Mouse (Mus musculus) megakaryocyte progenitor cell, adult 5-6 weeks (primary cell): Measurements from ENCODE around the gene Deaf1. TPM values are rescaled to one million over a fixed set of nuclear protein-coding genes. Genes with fewer than 3 reads are reported as not detected.
A peak's percentile ranks its signal among the peaks of the same experiment; 100 is the strongest.

Experiments used
- ATAC-seq: replicated peaks from 2 replicates; pipeline ENCODE4 v1.8.0; 2016; ENCODE audit warnings: mild to moderate bottlenecking, moderate TSS enrichment, inconsistent platforms; ENCODE audit not compliant: poor library complexity
- total RNA-seq, 2 experiments: library from RNA; stranded (forward) in 1 of 2; stranded (reverse) in 1 of 2; fragments of 157-497, 149-512 nt in 1 of 2; fragments of 200-1000 nt in 1 of 2; gene quantifications; 2 replicates each; pipeline versions ENCODE4 v1.2.3 to v1.2.4; 2015 to 2017

The Deaf1 gene
- total RNA-seq, 2 experiments from 2014 or later: 23.0 to 33.7 TPM

- no peak for ATAC-seq
Observed at GRCm38 (mm10) chr7:141299175-141299574, 28.3 kb downstream of the Deaf1 start.

- ATAC-seq: peak; percentile 67
Observed at GRCm38 (mm10) chr7:141297926-141298650, 29.4 kb downstream of the Deaf1 start.

- ATAC-seq: no peak
Observed at GRCm38 (mm10) chr7:141294479-141294878, 33.0 kb downstream of the Deaf1 start.

- ATAC-seq: peak; percentile 37
Observed at GRCm38 (mm10) chr7:141293852-141294471, 33.5 kb downstream of the Deaf1 start.

- ATAC-seq: no peak
Observed at GRCm38 (mm10) chr7:141292583-141293388, 34.7 kb downstream of the Deaf1 start.

GRCm38 (mm10) chr7:141291921-141292582 lies 35.4 kb downstream of the Deaf1 start, which contains the start of gene Drd4:
Gene Drd4 (plus strand): TSS chr7:141292006.
- no peak for ATAC-seq

- ATAC-seq: no peak
Observed at GRCm38 (mm10) chr7:141288042-141288441, 39.4 kb downstream of the Deaf1 start.

GRCm38 (mm10) chr7:141282756-141283155 lies 44.7 kb downstream of the Deaf1 start:
- ATAC-seq: no peak

GRCm38 (mm10) chr7:141281442-141281841 lies 46.0 kb downstream of the Deaf1 start:
- no peak for ATAC-seq

- ATAC-seq: peak; percentile 61
Observed at GRCm38 (mm10) chr7:141278766-141279590, 48.5 kb downstream of the Deaf1 start, which contains the start of gene Sct. Gene Sct (minus strand): TSS chr7:141279133.

- no peak for ATAC-seq
Observed at GRCm38 (mm10) chr7:141277701-141278678, 49.5 kb downstream of the Deaf1 start.

GRCm38 (mm10) chr7:141276546-141276945 lies 50.9 kb downstream of the Deaf1 start, which contains the start of gene Cdhr5:
Gene Cdhr5 (minus strand): TSS chr7:141276786.
- no peak for ATAC-seq

GRCm38 (mm10) chr7:141275356-141275755 lies 52.1 kb downstream of the Deaf1 start:
- no peak for ATAC-seq

GRCm38 (mm10) chr7:141270631-141271030 lies 56.9 kb downstream of the Deaf1 start:
- no peak for ATAC-seq

GRCm38 (mm10) chr7:141269273-141269545 lies 58.3 kb downstream of the Deaf1 start:
- no peak for ATAC-seq

GRCm38 (mm10) chr7:141268466-141269272 lies 58.8 kb downstream of the Deaf1 start:
- ATAC-seq: peak; percentile 35

GRCm38 (mm10) chr7:141265739-141266561 lies 61.5 kb downstream of the Deaf1 start, which contains the start of gene Irf7:
Gene Irf7 (minus strand): TSS chr7:141266481.
- ATAC-seq: peak; percentile 63
